Mouse (Mus musculus): ENCODE results near the gene Traf3ip1. TPM values are rescaled to one million over a fixed set of nuclear protein-coding genes. Genes with fewer than 3 reads are reported as not detected.

The Traf3ip1 gene
- polyA plus RNA-seq, 2 experiments from 2014 or later: 3.0 to 3.1 TPM

Other genes starting within 250 kb of the Traf3ip1 start
- gene Ube2f, start 244.3 kb upstream of the Traf3ip1 start, polyA plus RNA-seq (2017; shearing (Covaris generic)): 10 to 100 TPM; 74.4 to 95.6 TPM
- 10 to 100 TPM; 42.0 to 57.3 TPM for gene Scly, start 196.3 kb upstream of the Traf3ip1 start, polyA plus RNA-seq (2017; shearing (Covaris generic))
- gene Espnl, start 172.6 kb upstream of the Traf3ip1 start, polyA plus RNA-seq (2017; shearing (Covaris generic)): not detected
- not detected for gene Klhl30, start 143.6 kb upstream of the Traf3ip1 start, polyA plus RNA-seq (2017; shearing (Covaris generic))
- gene Erfe, start 128.2 kb upstream of the Traf3ip1 start, polyA plus RNA-seq (2017; shearing (Covaris generic)): not detected
- gene Ilkap, start 95.8 kb upstream of the Traf3ip1 start, polyA plus RNA-seq (2017; shearing (Covaris generic)): 10 to 100 TPM; 37.7 to 41.9 TPM
- gene Hes6, start 80.6 kb upstream of the Traf3ip1 start, polyA plus RNA-seq (2017; shearing (Covaris generic)): 10 to 100 TPM; 14.6 to 17.3 TPM
- under 1 TPM; 0.52 to 0.89 TPM for gene Per2, start 35.3 kb upstream of the Traf3ip1 start, polyA plus RNA-seq (2017; shearing (Covaris generic))
- gene Asb1, start 45.9 kb downstream of the Traf3ip1 start, polyA plus RNA-seq (2017; shearing (Covaris generic)): 1 to 10 TPM; 2.3 to 2.8 TPM

All from activated CD4-positive, CD25-positive, alpha-beta regulatory T cell, adult 4 months (primary cell).